Mouse (Mus musculus) liver, embryonic 16.5 days (tissue): Measurements from ENCODE around the gene Ttll4. TPM values are rescaled to one million over a fixed set of nuclear protein-coding genes. Genes with fewer than 3 reads are reported as not detected.
A peak's percentile ranks its signal among the peaks of the same experiment; 100 is the strongest.

Experiments
- ATAC-seq: fragments of 200-750 bp; cut with Nextera tagmentation; 2 replicates; pipeline ENCODE4 v1.8.0; 2017; ENCODE audit warnings: low read depth, mild to moderate bottlenecking, moderate number of reproducible peaks, moderate library complexity
- H3K27ac ChIP-seq: fragments of 300-500 bp; sonication (generic); 2 replicates; pipeline ENCODE4 v1.5.1; 2014; ENCODE audit warnings: mild to moderate bottlenecking, low read length
- H3K27me3 ChIP-seq: fragments of 300-500 bp; sonication (generic); 2 replicates; pipeline ENCODE4 v1.6.1; 2014; ENCODE audit warnings: low read depth, low read length, mixed read lengths; ENCODE audit not compliant: control insufficient read depth, insufficient read depth
- H3K36me3 ChIP-seq: fragments of 300-500 bp; sonication (generic); 2 replicates; pipeline ENCODE4 v1.6.1; 2014; ENCODE audit warnings: mild to moderate bottlenecking; ENCODE audit not compliant: control insufficient read depth, insufficient read depth
- H3K4me1 ChIP-seq: fragments of 300-500 bp; sonication (generic); 2 replicates; pipeline ENCODE4 v1.6.1; 2014; ENCODE audit warnings: low read depth, low read length, mixed read lengths; ENCODE audit not compliant: control insufficient read depth
- H3K4me2 ChIP-seq: fragments of 300-500 bp; sonication (generic); 2 replicates; pipeline ENCODE4 v1.6.1; 2014; ENCODE audit warnings: low read depth, low read length, mixed read lengths
- H3K4me3 ChIP-seq: fragments of 300-500 bp; sonication (generic); 2 replicates; pipeline ENCODE4 v1.5.1; 2014; ENCODE audit warnings: low read depth, mild to moderate bottlenecking, low read length
- H3K9ac ChIP-seq: fragments of 300-500 bp; sonication (generic); 2 replicates; pipeline ENCODE4 v1.6.1; 2014; ENCODE audit warnings: low read depth, low read length
- H3K9me3 ChIP-seq: fragments of 300-500 bp; sonication (generic); replicated peaks from 2 replicates; pipeline ENCODE4 v1.6.1; 2016; ENCODE audit warnings: low read length; ENCODE audit not compliant: control insufficient read depth
- WGBS: fragments of 180-500 bp; shearing (Covaris S2); extraction: QIAGEN DNeasy Blood & Tissue Kit; methylation state at CpG from one replicate; pipeline ENCODE4 v1.1.7; 2014; ENCODE audit not compliant: insufficient replicate concordance; 5-methylcytosine and 5-hydroxymethylcytosine counted together
- polyA plus RNA-seq: library from polyadenylated mRNA; unstranded; fragments of >200 nt; fragmentation: Nextera tagmentation; extraction: Ambion mirVana; gene quantifications from 2 replicates; pipeline ENCODE4 v1.2.1, GENCODE M21; 2015

The Ttll4 gene
- polyA plus RNA-seq, 1 experiment from 2014 or later = 4.6 TPM

- H3K27ac ChIP-seq = no peak overlapping the region
- no peak overlapping the region for H3K9ac ChIP-seq
- 38% methylated on average over 5 of the region's 5 CpGs for WGBS
- H3K4me3 ChIP-seq = no peak overlapping the region
- H3K36me3 ChIP-seq = no peaks in the 10 kb centered on the region
- H3K9me3 ChIP-seq = no peaks in the 10 kb centered on the region
- ATAC-seq = no peak
- no peaks in the 10 kb centered on the region for H3K4me1 ChIP-seq
- no peak overlapping the region for H3K4me2 ChIP-seq
- H3K27me3 ChIP-seq = no peaks in the 10 kb centered on the region
Measured at GRCm38 (mm10) chr1:74726674-74727073, 65.1 kb downstream of the Ttll4 start.

GRCm38 (mm10) chr1:74728446-74728845 is 66.9 kb downstream of the Ttll4 start:
- no peak for ATAC-seq
- Histone ChIP-seq H3K9ac (no peak overlapping the region), H3K9me3 (no peaks in the 10 kb centered on the region), H3K4me2 (no peak overlapping the region), H3K27ac (no peak overlapping the region), H3K4me1 (no peaks in the 10 kb centered on the region), H3K36me3 (no peaks in the 10 kb centered on the region), H3K4me3 (no peak overlapping the region), H3K27me3 (no peaks in the 10 kb centered on the region)
- WGBS = 57% methylated on average over 8 of the region's 8 CpGs

- Histone ChIP-seq H3K4me3 (no peak overlapping the region), H3K4me1 (no peaks in the 10 kb centered on the region), H3K9ac (no peak overlapping the region), H3K9me3 (no peaks in the 10 kb centered on the region), H3K27ac (no peak overlapping the region), H3K27me3 (no peaks in the 10 kb centered on the region), H3K36me3 (no peaks in the 10 kb centered on the region), H3K4me2 (no peak overlapping the region)
- ATAC-seq = no peak
- 71% methylated on average over 12 of the region's 12 CpGs for WGBS
Measured at GRCm38 (mm10) chr1:74736977-74737376, 75.4 kb downstream of the Ttll4 start.

- no peak overlapping the region for H3K27ac ChIP-seq
- ATAC-seq = no peak
- H3K9ac ChIP-seq = no peak overlapping the region
- no peaks in the 10 kb centered on the region for H3K27me3 ChIP-seq
- no peaks in the 10 kb centered on the region for H3K4me1 ChIP-seq
- no peak overlapping the region for H3K4me2 ChIP-seq
- no peak overlapping the region for H3K4me3 ChIP-seq
- H3K36me3 ChIP-seq = no peaks in the 10 kb centered on the region
- H3K9me3 ChIP-seq = no peaks in the 10 kb centered on the region
- 67% methylated on average over 7 of the region's 7 CpGs for WGBS
Measured at GRCm38 (mm10) chr1:74737500-74737899, 76.0 kb downstream of the Ttll4 start.

- ATAC-seq = no peak
- no peak overlapping the region for H3K4me3 ChIP-seq
- no peak overlapping the region for H3K9ac ChIP-seq
- no peaks in the 10 kb centered on the region for H3K27me3 ChIP-seq
- H3K36me3 ChIP-seq = no peaks in the 10 kb centered on the region
- H3K27ac ChIP-seq = no peak overlapping the region
- H3K4me2 ChIP-seq = no peak overlapping the region
- H3K9me3 ChIP-seq = no peaks in the 10 kb centered on the region
- H3K4me1 ChIP-seq = no peaks in the 10 kb centered on the region
- 52% methylated on average over 7 of the region's 7 CpGs for WGBS
Measured at GRCm38 (mm10) chr1:74740846-74741245, 79.3 kb downstream of the Ttll4 start.

- WGBS = 56% methylated on average over 5 of the region's 5 CpGs
- ATAC-seq = no peak
- H3K4me1 ChIP-seq = no peaks in the 10 kb centered on the region; the same call in 1 of the 2 replicates
Measured at GRCm38 (mm10) chr1:74747335-74747734, 85.8 kb downstream of the Ttll4 start.

GRCm38 (mm10) chr1:74748643-74749271 is 87.2 kb downstream of the Ttll4 start, which contains the start of gene Prkag3:
Gene Prkag3, minus strand, starts transcription at chr1:74749221.
- H3K9me3 ChIP-seq = no peaks in the 10 kb centered on the region
- no peak within 1 kb of the TSS for H3K9ac ChIP-seq
- H3K4me3 ChIP-seq = peak within 1 kb of the TSS; percentile 19
- H3K27me3 ChIP-seq = no peaks in the 10 kb centered on the region; the same call in 1 of the 2 replicates
- no peak within 1 kb of the TSS for H3K27ac ChIP-seq
- H3K4me1 ChIP-seq = no peaks in the 10 kb centered on the region; the same call in 1 of the 2 replicates
- H3K4me2 ChIP-seq = peak within 1 kb of the TSS; percentile 32
- no peaks in the 10 kb centered on the region for H3K36me3 ChIP-seq
- WGBS = 6% methylated on average over 30 of the region's 30 CpGs
- no peak for ATAC-seq

More at GRCm38 (mm10) chr1:74747335-74747734, 85.8 kb downstream of the Ttll4 start:
- H3K4me3 ChIP-seq = no peak overlapping the region
- H3K9me3 ChIP-seq = no peaks in the 10 kb centered on the region
- no peaks in the 10 kb centered on the region for H3K36me3 ChIP-seq
- H3K27ac ChIP-seq = no peak overlapping the region
- H3K9ac ChIP-seq = no peak overlapping the region
- no peak overlapping the region for H3K4me2 ChIP-seq
- H3K27me3 ChIP-seq = no peaks in the 10 kb centered on the region; the same call in 1 of the 2 replicates

GRCm38 (mm10) chr1:74749301-74749700 is 87.8 kb downstream of the Ttll4 start:
- no peak overlapping the region for H3K9ac ChIP-seq
- H3K27me3 ChIP-seq = no peaks in the 10 kb centered on the region; the same call in 1 of the 2 replicates
- H3K36me3 ChIP-seq = no peaks in the 10 kb centered on the region
- ATAC-seq = no peak
- no peak overlapping the region for H3K27ac ChIP-seq
- H3K9me3 ChIP-seq = no peaks in the 10 kb centered on the region
- no peak overlapping the region for H3K4me2 ChIP-seq
- 49% methylated on average over 7 of the region's 7 CpGs for WGBS
- H3K4me3 ChIP-seq = no peak overlapping the region
- no peaks in the 10 kb centered on the region; the same call in 1 of the 2 replicates for H3K4me1 ChIP-seq

- Histone ChIP-seq H3K4me1 (no peaks in the 10 kb centered on the region; the same call in 1 of the 2 replicates), H3K36me3 (no peaks in the 10 kb centered on the region), H3K27ac (no peak overlapping the region), H3K27me3 (no peaks in the 10 kb centered on the region; the same call in 1 of the 2 replicates), H3K4me3 (no peak overlapping the region), H3K9ac (no peak overlapping the region), H3K4me2 (no peak overlapping the region), H3K9me3 (no peaks in the 10 kb centered on the region)
- WGBS = 60% methylated on average over 4 of the region's 4 CpGs
- ATAC-seq = no peak
Measured at GRCm38 (mm10) chr1:74750683-74751082, 89.1 kb downstream of the Ttll4 start.
